Mouse (Mus musculus) thymus, adult 2 months (tissue): ENCODE data around the gene Wiz.

Source experiments
- CTCF ChIP-seq: fragments of 200-500 bp; IDR thresholded peaks from 2 replicates; pipeline ENCODE4 v1.5.1; 2012; ENCODE audit warnings: mild to moderate bottlenecking, control low read depth, low read length, moderate library complexity, borderline replicate concordance; ENCODE audit not compliant: control insufficient read depth, poor library complexity, insufficient read depth; ENCODE audit errors: extremely low read depth
- POLR2A ChIP-seq: fragments of 200-500 bp; IDR thresholded peaks from 2 replicates; pipeline ENCODE4 v1.6.1; 2012; ENCODE audit warnings: mild to moderate bottlenecking, low read length, control low read depth, moderate library complexity; ENCODE audit not compliant: control insufficient read depth, poor library complexity, insufficient read depth; ENCODE audit errors: extremely low read depth

- TF ChIP-seq POLR2A, result no peak
- TF ChIP-seq CTCF, result no peak
Observed at GRCm38 (mm10) chr17:32376475-32376874, 12.8 kb downstream of the Wiz start.
